Mouse (Mus musculus) kidney, postnatal 14 days (tissue): Measurements from ENCODE around the gene Gm9268.
"Not testable (repeated sequence)": the region's sequence is repeated elsewhere in the genome, so short reads cannot be mapped to it uniquely, and the experiment has no call there.

Experiments
- DNase-seq: peaks from one replicate; pipeline ENCODE4 v3.0.0; 2022; ENCODE audit warnings: mixed read lengths

The Gm9268 gene

DNA sequence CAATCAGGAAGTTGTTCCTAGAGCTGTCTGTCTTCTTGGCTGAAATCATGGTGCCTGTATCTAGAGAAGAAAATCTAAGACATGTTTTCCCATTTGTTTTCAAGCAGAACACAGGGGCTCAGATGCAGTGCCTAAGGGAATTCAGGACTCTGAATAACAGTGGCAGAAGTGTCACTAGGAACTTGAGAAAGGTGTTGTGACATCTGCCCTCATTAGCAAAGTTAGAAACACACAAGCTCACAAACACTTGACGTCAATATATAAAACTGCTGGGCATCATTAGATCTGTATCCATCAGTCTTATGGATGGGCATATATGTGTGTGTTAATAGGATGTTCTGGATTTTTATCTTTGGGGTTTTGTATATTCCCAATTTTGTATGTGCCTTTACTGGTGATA is at the start of gene Gm9268:
TSS of gene Gm9268 (plus strand) at position 301 of the 400 bp plus-strand sequence.
- not testable (repeated sequence) for DNase-seq

- no peak for DNase-seq
Observed at GRCm38 (mm10) chr7:42980098-42980497, 38.5 kb upstream of the Gm9268 start.

- no peak for DNase-seq
Observed at GRCm38 (mm10) chr7:42980739-42981138, 37.8 kb upstream of the Gm9268 start.

DNA sequence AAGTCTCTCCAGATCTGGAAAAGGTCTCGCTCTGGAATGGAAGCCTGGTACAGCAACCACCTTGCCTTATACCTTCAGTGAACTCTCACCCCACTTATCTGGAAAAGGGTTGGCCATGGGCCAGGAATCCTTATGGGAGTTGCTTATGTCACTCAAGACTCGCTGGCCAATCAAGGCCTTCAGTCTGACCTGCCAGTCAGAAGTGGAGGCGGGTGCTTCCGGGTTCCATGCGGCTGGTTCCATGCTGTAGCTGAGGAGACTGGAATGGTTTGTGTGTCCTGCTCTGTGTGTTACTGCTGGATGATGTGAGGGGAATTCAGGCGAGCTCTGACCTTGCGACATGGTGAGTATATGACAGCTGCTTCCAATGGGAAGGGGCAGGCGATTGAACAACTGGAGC is 59.3 kb downstream of the Gm9268 start:
- no peak for DNase-seq
